Comparison of ENCODE assay signal across 18 mouse cellular contexts in the genomic region with DNA sequence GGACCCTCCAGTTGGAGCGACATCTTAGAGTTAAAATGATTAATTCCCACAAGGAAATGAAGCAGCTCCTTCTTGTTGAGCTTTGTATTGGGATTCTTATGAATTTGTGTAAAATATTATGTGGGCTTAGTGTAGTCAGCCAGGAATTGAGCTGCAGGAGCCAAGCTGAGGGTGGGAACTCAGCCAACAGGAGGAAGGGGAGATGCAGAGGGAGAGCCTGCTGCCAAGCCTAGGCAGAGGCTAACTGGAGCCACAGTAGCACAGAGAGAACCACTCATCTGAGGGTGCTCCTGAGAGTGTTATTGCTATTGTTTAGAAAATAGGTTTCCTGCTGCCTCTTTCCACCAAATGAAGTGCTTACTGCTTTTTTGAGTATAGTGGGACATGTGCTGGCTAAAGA.
DNase-seq lines count a peak whose midpoint lies in the region; ATAC-seq and TF ChIP-seq lines count a peak whose summit lies in the region.
"Had no signal": no experiment of that assay in that cellular context is flagged by ENCODE, and none has a peak within 500 bp of the region (broad histone marks: within the 10 kb centered on the region; RNA-seq: fewer than 3 reads in every experiment).

No protein-coding gene starts in this region.

- H3K36me3 ChIP-seq in forebrain, embryonic 15.5 days: no peaks in the 10 kb centered on the region
- H3K36me3 ChIP-seq in forebrain, embryonic 12.5 days (replicated peaks): no peaks in the 10 kb centered on the region
- H3K36me3 ChIP-seq in midbrain, postnatal 0 days (ENCODE audit: insufficient read depth, low read length): no peaks in the 10 kb centered on the region
- H3K36me3 ChIP-seq in midbrain, embryonic 10.5 days: no peaks in the 10 kb centered on the region
- H3K36me3 ChIP-seq in forebrain, postnatal 0 days (ENCODE audit: insufficient read depth): no peaks in the 10 kb centered on the region
- H3K36me3 ChIP-seq: hindbrain, embryonic 15.5 days; liver, embryonic 13.5 days had no signal

- WGBS in forebrain, embryonic 15.5 days: 71% methylated on average over 1 of the region's 1 CpGs
- 78% methylated on average over 1 of the region's 1 CpGs for WGBS in forebrain, embryonic 12.5 days
- 87% methylated on average over 1 of the region's 1 CpGs for WGBS in midbrain, postnatal 0 days
- WGBS in midbrain, embryonic 10.5 days: 80% methylated on average over 1 of the region's 1 CpGs
- WGBS in forebrain, postnatal 0 days: 59% methylated on average over 1 of the region's 1 CpGs

- TF ChIP-seq CTCF in midbrain, postnatal 0 days (IDR thresholded peaks at IDR 0.05): no peak
- no peak for TF ChIP-seq CTCF in forebrain, postnatal 0 days (IDR thresholded peaks at IDR 0.05; ENCODE audit: low read depth)

- no peak overlapping the region for H3K4me2 ChIP-seq in forebrain, embryonic 15.5 days (replicated peaks)
- no peak overlapping the region for H3K4me2 ChIP-seq in forebrain, embryonic 12.5 days
- no peak overlapping the region for H3K4me2 ChIP-seq in midbrain, postnatal 0 days (ENCODE audit: low read depth, low read length, poor library complexity, severe bottlenecking)
- no peak overlapping the region for H3K4me2 ChIP-seq in forebrain, postnatal 0 days (ENCODE audit: low read depth)
- H3K4me2 ChIP-seq: hindbrain, embryonic 15.5 days; liver, embryonic 13.5 days had no signal

- H3K9me3 ChIP-seq in forebrain, embryonic 15.5 days: no peaks in the 10 kb centered on the region
- H3K9me3 ChIP-seq in forebrain, embryonic 12.5 days: no peaks in the 10 kb centered on the region
- no peaks in the 10 kb centered on the region for H3K9me3 ChIP-seq in midbrain, postnatal 0 days (ENCODE audit: low read length)
- H3K9me3 ChIP-seq in midbrain, embryonic 10.5 days (replicated peaks): no peaks in the 10 kb centered on the region
- H3K9me3 ChIP-seq in forebrain, postnatal 0 days (ENCODE audit: low read length): no peaks in the 10 kb centered on the region
- H3K9me3 ChIP-seq: hindbrain, embryonic 15.5 days; liver, embryonic 13.5 days had no signal

- no peak overlapping the region for H3K9ac ChIP-seq in forebrain, embryonic 15.5 days (replicated peaks)
- H3K9ac ChIP-seq in forebrain, embryonic 12.5 days: no peak overlapping the region
- H3K9ac ChIP-seq in midbrain, postnatal 0 days (replicated peaks; ENCODE audit: low read length, poor library complexity, severe bottlenecking): no peak overlapping the region
- no peak overlapping the region for H3K9ac ChIP-seq in forebrain, postnatal 0 days
- H3K9ac ChIP-seq: hindbrain, embryonic 15.5 days; liver, embryonic 13.5 days had no signal

- H3K27me3 ChIP-seq in forebrain, embryonic 15.5 days: no peaks in the 10 kb centered on the region
- H3K27me3 ChIP-seq in forebrain, embryonic 12.5 days: no peaks in the 10 kb centered on the region
- H3K27me3 ChIP-seq in midbrain, postnatal 0 days (ENCODE audit: insufficient read depth, low read length): no peaks in the 10 kb centered on the region
- no peaks in the 10 kb centered on the region for H3K27me3 ChIP-seq in midbrain, embryonic 10.5 days (ENCODE audit: low read depth, poor library complexity, severe bottlenecking)
- no peaks in the 10 kb centered on the region for H3K27me3 ChIP-seq in forebrain, postnatal 0 days (ENCODE audit: insufficient read depth, low read length)
- H3K27me3 ChIP-seq: hindbrain, embryonic 15.5 days; liver, embryonic 13.5 days had no signal

- peak; percentile 66; the same call in 1 of the 2 replicates for ATAC-seq in forebrain, embryonic 15.5 days (replicated peaks)
- ATAC-seq in forebrain, embryonic 12.5 days (ENCODE audit: low FRiP score): no peak
- no peak for ATAC-seq in midbrain, postnatal 0 days (ENCODE audit: low FRiP score)
- ATAC-seq in forebrain, postnatal 0 days: peak; percentile 18; the same call in 1 of the 2 replicates
- ATAC-seq: intestine, postnatal 0 days; midbrain, embryonic 16.5 days had no signal

- peak; percentile 51 for DNase-seq in left cerebral cortex, postnatal 4 days
- DNase-seq in left cerebral cortex, adult 9 months (ENCODE audit: low spot score in 2 of 2): no peak
- DNase-seq in midbrain, postnatal 0 days (ENCODE audit: low spot score): peak; percentile 9
- no peak for DNase-seq in midbrain, embryonic 10.5 days (ENCODE audit: low spot score)
- DNase-seq in forebrain, postnatal 0 days: peak; percentile 39
- DNase-seq: cerebellum, postnatal 36 days; gastrocnemius, postnatal 25 days; liver, embryonic 13.5 days; right cerebral cortex, adult 18-20 months; thymus, postnatal 36 days had no signal

- no peak overlapping the region for H3K4me3 ChIP-seq in forebrain, embryonic 15.5 days
- H3K4me3 ChIP-seq in forebrain, embryonic 12.5 days (replicated peaks): no peak overlapping the region
- H3K4me3 ChIP-seq in midbrain, postnatal 0 days (ENCODE audit: low read depth, low read length): no peak overlapping the region
- no peak overlapping the region for H3K4me3 ChIP-seq in midbrain, embryonic 10.5 days
- H3K4me3 ChIP-seq in forebrain, postnatal 0 days (ENCODE audit: low read depth, low read length): no peak overlapping the region
- H3K4me3 ChIP-seq: erythroblast, embryonic 14.5 days; hindbrain, embryonic 15.5 days; liver, embryonic 13.5 days had no signal

- H3K27ac ChIP-seq in forebrain, embryonic 15.5 days (replicated peaks): no peak overlapping the region; the same call in 1 of the 2 replicates
- H3K27ac ChIP-seq in forebrain, embryonic 12.5 days: no peak overlapping the region
- H3K27ac ChIP-seq in midbrain, postnatal 0 days (ENCODE audit: low read depth, low read length): no peak overlapping the region
- no peak overlapping the region for H3K27ac ChIP-seq in midbrain, embryonic 10.5 days (replicated peaks)
- H3K27ac ChIP-seq in forebrain, postnatal 0 days (ENCODE audit: low read depth, low read length): peak overlapping the region; percentile 23; the same call in 1 of the 2 replicates
- H3K27ac ChIP-seq: hindbrain, embryonic 15.5 days; kidney, postnatal 0 days; liver, embryonic 13.5 days; macrophage had no signal

- intact Hi-C loops in left cerebral cortex, postnatal 4 days (cut with DNase I): no loop called here

- 0 out of 2 replicates have a peak, but pooled peaks cover 9% of the 10 kb centered on the region for H3K4me1 ChIP-seq in forebrain, embryonic 15.5 days
- H3K4me1 ChIP-seq in forebrain, embryonic 12.5 days: no peaks in the 10 kb centered on the region
- H3K4me1 ChIP-seq in midbrain, postnatal 0 days (ENCODE audit: insufficient read depth, low read length): 0 out of 2 replicates have a peak, but pooled peaks cover 3% of the 10 kb centered on the region
- no peaks in the 10 kb centered on the region for H3K4me1 ChIP-seq in midbrain, embryonic 10.5 days
- peaks cover 9% of the 10 kb centered on the region; the same call in 1 of the 2 replicates for H3K4me1 ChIP-seq in forebrain, postnatal 0 days (ENCODE audit: insufficient read depth)
- H3K4me1 ChIP-seq: liver, embryonic 13.5 days had no signal

Comparison
In these comparisons a context has a peak if more than half of its experiments do, and no peak if none do; other contexts are left out.
1. ATAC-seq: peak in forebrain, embryonic 15.5 days (single experiment) and forebrain, postnatal 0 days (single experiment); none in forebrain, embryonic 12.5 days (single experiment) and midbrain, postnatal 0 days (single experiment).
2. DNase-seq: peak in left cerebral cortex, postnatal 4 days (single experiment), midbrain, postnatal 0 days (single experiment) and forebrain, postnatal 0 days (single experiment); none in left cerebral cortex, adult 9 months (0 of 2) and midbrain, embryonic 10.5 days (single experiment).